Mouse (Mus musculus) B cell, adult (primary cell): Measurements from ENCODE around the gene Inava. TPM values are rescaled to one million over a fixed set of nuclear protein-coding genes. Genes with fewer than 3 reads are reported as not detected.

Experiments
- total RNA-seq: library from RNA; stranded (reverse); gene quantifications from 4 replicates; pipeline ENCODE4 v1.2.4, GENCODE M21; 2023; ENCODE audit not compliant: inconsistent age

The Inava gene
- not detected in 4 replicates for total RNA-seq

GRCm38 (mm10) chr1:136233892-136234594 lies at the start of gene Inava:
TSS of gene Inava (minus strand) at chr1:136234264.

GRCm38 (mm10) chr1:136260635-136261238 lies 26.7 kb upstream of the Inava start, which contains the start of gene Gpr25:
TSS of gene Gpr25 (minus strand) at chr1:136260873.

GRCm38 (mm10) chr1:136212803-136213202 lies 21.3 kb downstream of the Inava start, which contains the start of gene Mroh3:
TSS of gene Mroh3 (minus strand) at chr1:136212828.

Other genes with a start within 250 kb of the Inava start
- gene Igfn1, start 227.9 kb downstream of the Inava start, total RNA-seq: 0.19 to 0.36 TPM (median 0.30 TPM) in 3 of 4 replicates, not detected in the other
- 6.6 to 11.3 TPM (median 9.2 TPM) in 4 replicates for gene Tmem9, start 226.1 kb downstream of the Inava start, total RNA-seq
- gene Ascl5, start 183.5 kb downstream of the Inava start, total RNA-seq: not detected in 4 replicates
- gene Cacna1s, start 181.5 kb downstream of the Inava start, total RNA-seq: 5.7 to 6.8 TPM (median 5.7 TPM) in 4 replicates
- gene Kif21b, start 102.9 kb downstream of the Inava start, total RNA-seq: 182 to 212 TPM (median 208 TPM) in 4 replicates
- not detected in 4 replicates for gene Mroh3, start 21.4 kb downstream of the Inava start, total RNA-seq
- not detected in 4 replicates for gene Gpr25, start 26.6 kb upstream of the Inava start, total RNA-seq
- 36.4 to 39.9 TPM (median 38.4 TPM) in 4 replicates for gene Camsap2, start 111.8 kb upstream of the Inava start, total RNA-seq
- gene Ddx59, start 181.0 kb upstream of the Inava start, total RNA-seq: 20.3 to 21.9 TPM (median 20.6 TPM) in 4 replicates
- 0.48 to 3.4 TPM (median 0.89 TPM) in 4 replicates for gene Kif14, start 232.1 kb upstream of the Inava start, total RNA-seq